Mouse (Mus musculus): Measurements from ENCODE around the gene Cntnap1. TPM values are rescaled to one million over a fixed set of nuclear protein-coding genes. Genes with fewer than 3 reads are reported as not detected.

Gene Cntnap1
- total RNA-seq, 2 experiments from 2014 or later: 4.8 to 7.4 TPM

GRCm38 (mm10) chr11:101182771-101183517 lies 12.6 kb downstream of the Cntnap1 start:
- intact Hi-C loops (cut with DNase I): no loop called here
- peak; percentile 69 for DNase-seq

GRCm38 (mm10) chr11:101184984-101185383 lies 14.7 kb downstream of the Cntnap1 start:
- no peak for DNase-seq
- intact Hi-C loops (cut with DNase I): no loop called here

GRCm38 (mm10) chr11:101185441-101185840 lies 15.1 kb downstream of the Cntnap1 start:
- intact Hi-C loops (cut with DNase I): no loop called here
- no peak for DNase-seq

DNA sequence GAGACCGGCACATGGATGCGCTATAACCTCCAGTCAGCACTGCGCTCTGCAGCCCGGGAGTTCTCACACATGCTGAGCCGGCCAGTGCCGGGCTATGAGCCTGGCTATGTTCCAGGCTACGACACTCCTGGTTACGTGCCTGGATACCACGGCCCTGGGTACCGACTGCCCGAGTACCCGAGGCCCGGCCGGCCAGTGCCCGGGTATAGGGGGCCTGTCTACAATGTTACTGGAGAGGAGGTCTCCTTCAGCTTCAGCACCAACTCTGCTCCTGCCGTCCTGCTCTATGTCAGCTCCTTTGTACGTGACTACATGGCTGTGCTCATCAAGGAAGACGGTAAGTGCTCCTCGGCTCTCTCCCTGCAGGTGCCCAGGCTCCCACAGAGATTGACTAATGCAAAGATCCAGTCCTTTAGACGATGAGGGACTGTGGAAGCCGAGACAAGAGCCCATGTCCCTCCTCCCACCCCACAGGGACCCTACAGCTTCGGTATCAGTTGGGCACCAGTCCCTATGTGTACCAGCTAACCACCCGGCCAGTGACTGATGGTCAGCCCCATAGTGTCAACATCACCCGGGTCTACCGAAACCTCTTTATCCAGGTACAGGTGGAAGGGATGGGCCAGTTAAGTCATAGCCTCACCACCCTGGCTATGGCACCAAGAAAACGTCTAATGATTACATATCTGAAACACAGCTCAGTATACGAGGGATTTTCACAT lies 16.4 kb downstream of the Cntnap1 start:
- intact Hi-C loops (cut with DNase I): no loop called here
- DNase-seq: no peak

DNA sequence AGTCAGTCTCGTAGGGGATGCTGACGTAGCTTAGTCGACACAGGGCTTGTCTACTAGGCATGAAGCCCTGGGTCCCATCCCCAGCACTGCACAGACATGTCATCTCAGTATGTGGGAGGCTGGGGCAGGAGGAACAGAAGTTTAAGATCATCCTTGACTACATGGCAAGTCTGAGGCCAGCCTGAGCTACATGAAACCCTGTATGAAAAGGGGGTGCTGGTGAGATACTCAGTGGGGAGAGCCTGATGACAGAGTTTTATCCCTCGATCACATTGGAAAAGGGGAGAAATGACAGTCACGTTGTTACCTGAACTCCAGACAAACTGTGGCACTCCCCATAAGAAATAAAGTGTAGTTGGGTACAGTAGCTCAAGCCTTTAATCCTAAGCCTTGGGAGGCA lies 17.2 kb downstream of the Cntnap1 start:
- no peak for DNase-seq
- intact Hi-C loops (cut with DNase I): no loop called here

DNA sequence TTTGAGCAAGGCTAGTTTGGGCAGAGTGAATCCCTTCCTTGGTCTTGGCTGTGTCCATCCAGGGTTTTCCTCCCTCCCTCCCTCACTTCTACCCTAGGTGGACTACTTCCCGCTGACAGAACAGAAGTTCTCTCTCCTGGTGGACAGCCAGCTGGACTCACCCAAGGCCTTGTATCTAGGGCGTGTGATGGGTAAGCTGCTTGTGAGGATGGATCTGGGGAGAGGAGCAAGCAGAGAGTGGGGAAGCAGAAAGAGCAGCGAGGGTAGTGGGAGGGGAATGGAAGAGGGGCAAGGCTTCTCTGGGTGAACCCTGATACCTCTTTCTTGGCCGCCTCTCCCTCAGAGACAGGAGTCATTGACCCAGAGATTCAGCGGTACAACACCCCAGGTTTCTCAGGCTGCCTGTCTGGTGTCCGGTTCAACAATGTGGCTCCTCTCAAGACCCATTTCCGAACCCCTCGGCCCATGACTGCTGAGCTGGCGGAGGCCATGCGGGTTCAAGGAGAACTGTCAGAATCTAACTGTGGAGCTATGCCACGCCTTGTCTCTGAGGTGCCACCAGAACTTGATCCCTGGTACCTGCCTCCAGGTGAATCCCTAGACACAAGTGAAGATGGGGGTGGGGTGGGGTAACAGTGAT lies 18.0 kb downstream of the Cntnap1 start:
- peak; percentile 80 for DNase-seq
- intact Hi-C loops (cut with DNase I): no loop called here

DNA sequence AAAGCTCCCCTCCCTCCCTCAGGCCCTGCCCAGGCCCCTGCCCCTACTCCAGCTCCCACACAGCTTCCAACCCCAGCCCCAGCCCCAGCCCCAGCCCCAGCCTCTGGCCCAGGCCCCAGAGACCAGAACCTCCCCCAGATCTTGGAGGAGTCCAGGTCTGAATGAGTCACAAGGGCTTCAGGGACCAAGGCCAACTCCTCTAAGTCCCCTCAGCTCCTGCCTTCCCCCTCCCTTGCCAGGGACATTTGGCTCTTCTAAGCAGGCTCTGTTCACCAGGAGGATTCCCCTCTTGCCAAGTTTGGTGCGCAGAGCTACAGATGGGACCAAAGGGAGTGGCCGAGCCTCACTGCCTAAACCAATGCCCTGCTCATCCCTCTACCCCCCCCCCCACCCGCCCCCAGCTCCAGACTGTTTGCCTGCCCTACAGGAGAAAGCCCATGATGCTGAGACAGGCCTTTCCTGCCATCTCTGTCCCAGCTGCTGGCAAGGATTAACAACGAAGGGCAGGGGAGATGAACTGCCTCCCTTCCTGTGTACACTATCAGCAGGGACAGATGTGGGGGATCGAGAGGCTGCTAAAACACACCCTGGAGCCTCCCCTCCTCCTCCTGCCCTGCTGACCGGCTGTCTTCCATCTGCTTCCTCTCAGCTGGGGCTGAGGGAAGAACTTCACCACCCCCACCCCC lies 19.3 kb downstream of the Cntnap1 start:
- intact Hi-C loops (cut with DNase I): no loop called here

DNA sequence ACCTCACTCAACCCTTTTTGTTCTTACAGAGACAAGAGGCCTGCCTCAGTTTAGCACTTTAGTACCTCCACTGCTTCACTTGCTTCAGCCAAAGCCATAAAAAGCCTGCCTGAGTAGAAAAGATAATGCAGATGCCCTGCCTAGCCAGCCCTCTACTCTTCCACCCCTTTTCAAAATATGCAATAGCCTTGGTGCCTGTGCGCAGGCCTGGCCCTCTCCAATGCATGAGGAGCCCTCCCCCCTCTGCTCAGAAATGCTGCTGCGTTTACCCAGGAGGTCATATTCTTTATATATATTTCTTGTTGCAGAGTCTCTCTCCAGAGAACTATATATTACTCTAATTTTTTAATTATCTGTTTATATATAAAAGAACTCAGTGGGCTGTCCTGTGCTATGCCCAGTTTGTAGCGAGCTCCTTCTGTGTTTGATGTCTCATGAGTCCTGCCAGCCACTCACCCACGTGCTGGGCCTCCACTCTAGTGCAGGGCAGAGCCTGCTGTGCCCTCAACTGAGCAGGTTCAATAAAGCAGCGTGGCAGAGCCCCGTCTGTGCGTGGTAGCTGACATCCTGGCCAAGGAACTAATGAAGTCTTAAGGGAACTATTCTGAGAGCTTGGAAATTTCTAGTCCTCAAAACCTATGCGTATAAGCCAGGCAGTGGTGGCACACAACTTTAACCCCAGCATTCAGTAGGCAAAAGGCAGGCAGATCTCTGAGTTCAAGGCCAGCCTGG lies 20.0 kb downstream of the Cntnap1 start:
- intact Hi-C loops (cut with DNase I): no loop called here
- no peak for DNase-seq

More for the DNA sequence above, 19.3 kb downstream of the Cntnap1 start:
- DNase-seq: peak; percentile 94

- peak; percentile 52 for DNase-seq
- intact Hi-C loops (cut with DNase I): no loop called here
Measured at GRCm38 (mm10) chr11:101190913-101191907, 20.9 kb downstream of the Cntnap1 start.

- no peak for DNase-seq
- intact Hi-C loops (cut with DNase I): no loop called here
Measured at GRCm38 (mm10) chr11:101191919-101192470, 21.7 kb downstream of the Cntnap1 start.

- intact Hi-C loops (cut with DNase I): no loop called here
- peak; percentile 52 for DNase-seq
Measured at GRCm38 (mm10) chr11:101192646-101193045, 22.3 kb downstream of the Cntnap1 start.

DNA sequence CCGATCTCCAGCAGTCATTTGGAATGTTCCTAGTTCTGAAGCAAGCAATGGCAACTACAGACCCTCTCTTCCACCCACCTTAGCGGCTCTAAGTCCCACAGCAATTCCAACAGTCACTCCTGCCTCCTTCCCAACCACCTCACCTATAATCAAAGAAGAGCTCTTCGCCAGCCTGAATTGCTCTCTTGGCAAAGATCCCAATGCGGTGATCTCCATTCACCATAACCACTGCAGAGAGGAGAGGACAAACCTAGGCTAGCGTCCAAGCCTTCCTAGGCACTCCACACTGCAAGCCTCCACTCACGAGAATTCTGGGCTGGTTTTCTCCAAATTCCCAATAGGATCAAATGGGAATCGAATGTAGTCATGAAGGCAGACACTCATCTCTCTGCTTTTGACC lies 22.8 kb downstream of the Cntnap1 start:
- DNase-seq: no peak
- intact Hi-C loops (cut with DNase I): no loop called here

- no peak for DNase-seq
- intact Hi-C loops (cut with DNase I): no loop called here
Measured at GRCm38 (mm10) chr11:101194137-101194536, 23.8 kb downstream of the Cntnap1 start.

- intact Hi-C loops (cut with DNase I): no loop called here
- no peak for DNase-seq
Measured at GRCm38 (mm10) chr11:101194643-101195042, 24.3 kb downstream of the Cntnap1 start.

- intact Hi-C loops (cut with DNase I): no loop called here
- DNase-seq: no peak
Measured at GRCm38 (mm10) chr11:101195101-101195500, 24.8 kb downstream of the Cntnap1 start.

GRCm38 (mm10) chr11:101195571-101195970 lies 25.2 kb downstream of the Cntnap1 start:
- no peak for DNase-seq
- intact Hi-C loops (cut with DNase I): no loop called here

GRCm38 (mm10) chr11:101196175-101196574 lies 25.9 kb downstream of the Cntnap1 start:
- intact Hi-C loops (cut with DNase I): no loop called here
- no peak for DNase-seq

DNA sequence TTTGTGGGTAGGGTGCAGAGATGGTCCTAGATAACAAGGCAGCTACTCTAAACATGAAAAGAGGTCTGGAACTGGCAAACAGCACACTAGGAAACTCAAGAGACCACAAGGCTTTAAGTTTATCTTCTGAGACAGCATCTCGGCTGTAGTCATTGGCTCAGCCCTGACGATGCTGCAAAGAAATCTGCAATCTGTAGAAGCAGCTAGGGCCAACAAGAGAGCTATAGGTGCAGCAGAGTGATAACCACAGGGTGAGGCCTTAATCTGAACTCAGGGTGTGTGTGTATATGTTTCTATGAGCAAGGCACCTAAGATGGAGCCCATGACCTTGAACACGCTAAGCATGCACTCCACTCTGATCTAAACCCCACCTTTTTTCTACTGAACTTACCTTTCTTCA lies 29.2 kb downstream of the Cntnap1 start:
- DNase-seq: no peak
- intact Hi-C loops (cut with DNase I): no loop called here

DNA sequence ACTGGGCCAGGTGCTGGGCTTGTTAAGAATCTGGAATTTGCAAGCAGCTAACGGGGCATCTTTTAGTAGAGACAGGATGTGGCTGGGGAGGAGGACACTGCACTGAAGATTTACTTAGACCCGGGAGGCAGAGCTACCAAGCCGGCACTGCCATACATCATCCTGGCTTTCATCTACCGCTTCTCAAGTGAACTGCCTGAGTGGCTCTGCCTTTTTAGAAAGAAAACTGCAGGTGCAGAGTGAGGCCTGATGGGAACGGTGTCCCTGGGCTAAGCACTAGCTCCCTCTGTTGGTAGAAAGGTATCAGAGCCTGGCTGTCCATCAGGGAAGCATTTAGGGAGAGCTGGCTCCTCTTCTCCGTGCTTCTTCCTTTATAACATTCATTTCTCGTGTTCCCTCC lies 30.7 kb downstream of the Cntnap1 start:
- peak; percentile 59 for DNase-seq
- intact Hi-C loops (cut with DNase I): no loop called here
